Mouse (Mus musculus) E14TG2a.4 (cell line): ENCODE measurements at regions not wholly inside any gene's neighbourhood (a gene's known extent, or its start where the extent isn't known, plus 50 kb on each side); places are given as distances from the start of the nearest gene placed in this dataset.

Source experiments
- H3K27me3 ChIP-seq: 2 replicates; pipeline ENCODE4 v1.6.1; 2014; ENCODE audit warnings: low read length, control low read depth; ENCODE audit not compliant: insufficient read depth
- H3K36me3 ChIP-seq: 2 replicates; pipeline ENCODE4 v1.6.1; 2014; ENCODE audit warnings: low read length, control low read depth; ENCODE audit not compliant: insufficient read depth
- H3K4me1 ChIP-seq: replicated peaks from 2 replicates; pipeline ENCODE4 v1.6.1; 2014; ENCODE audit warnings: low read depth, low read length, control low read depth
- H3K4me3 ChIP-seq: replicated peaks from 2 replicates; pipeline ENCODE4 v1.5.1; 2014; ENCODE audit warnings: mild to moderate bottlenecking, low read length
- H3K9me3 ChIP-seq: 2 replicates; pipeline ENCODE4 v1.6.1; 2014; ENCODE audit warnings: low read length, control low read depth
- CTCF ChIP-seq: conservative IDR thresholded peaks from 2 replicates; pipeline ENCODE4 v1.5.1; 2014; ENCODE audit warnings: low read length
- NANOG ChIP-seq: IDR thresholded peaks from 2 replicates; pipeline ENCODE4 v1.6.1; 2014; ENCODE audit warnings: borderline replicate concordance, low read length, mixed read lengths
- POU5F1 ChIP-seq: IDR thresholded peaks from 2 replicates; pipeline ENCODE4 v1.6.1; 2014; ENCODE audit warnings: low read length, borderline replicate concordance

GRCm38 (mm10) chr13:39899332-39899731, 461.9 kb downstream of the Ofcc1 start:
- no peak for TF ChIP-seq CTCF
- TF ChIP-seq NANOG = no peak
- no peak for TF ChIP-seq POU5F1
- Histone ChIP-seq H3K27me3 (no peaks in the 10 kb centered on the region), H3K9me3 (no peaks in the 10 kb centered on the region), H3K4me1 (no peaks in the 10 kb centered on the region), H3K4me3 (no peak overlapping the region), H3K36me3 (no peaks in the 10 kb centered on the region)

- Histone ChIP-seq H3K9me3 (no peaks in the 10 kb centered on the region), H3K4me1 (no peaks in the 10 kb centered on the region), H3K27me3 (no peaks in the 10 kb centered on the region), H3K36me3 (no peaks in the 10 kb centered on the region), H3K4me3 (no peak overlapping the region)
- TF ChIP-seq NANOG (no peak), POU5F1 (no peak), CTCF (no peak)
Measured at GRCm38 (mm10) chr13:39898412-39898979, 462.8 kb downstream of the Ofcc1 start.

GRCm38 (mm10) chr13:39894159-39894558, 467.1 kb downstream of the Ofcc1 start:
- Histone ChIP-seq H3K4me1 (no peaks in the 10 kb centered on the region), H3K9me3 (no peaks in the 10 kb centered on the region), H3K36me3 (no peaks in the 10 kb centered on the region), H3K27me3 (no peaks in the 10 kb centered on the region), H3K4me3 (no peak overlapping the region)
- no peak for TF ChIP-seq CTCF
- no peak for TF ChIP-seq POU5F1
- no peak for TF ChIP-seq NANOG

- H3K27me3 ChIP-seq = no peaks in the 10 kb centered on the region
Measured at GRCm38 (mm10) chr13:39881066-39881465, 480.2 kb downstream of the Ofcc1 start.

GRCm38 (mm10) chr13:39880136-39880535, 481.1 kb downstream of the Ofcc1 start:
- Histone ChIP-seq H3K4me1 (no peaks in the 10 kb centered on the region), H3K9me3 (no peaks in the 10 kb centered on the region), H3K27me3 (no peaks in the 10 kb centered on the region), H3K36me3 (no peaks in the 10 kb centered on the region), H3K4me3 (no peak overlapping the region)
- no peak for TF ChIP-seq CTCF
- no peak for TF ChIP-seq POU5F1
- no peak for TF ChIP-seq NANOG

More at GRCm38 (mm10) chr13:39881066-39881465, 480.2 kb downstream of the Ofcc1 start:
- H3K4me1 ChIP-seq = no peaks in the 10 kb centered on the region
- no peaks in the 10 kb centered on the region for H3K36me3 ChIP-seq
- no peak for TF ChIP-seq POU5F1
- no peak for TF ChIP-seq CTCF
- no peak for TF ChIP-seq NANOG
- H3K9me3 ChIP-seq = no peaks in the 10 kb centered on the region
- H3K4me3 ChIP-seq = no peak overlapping the region

DNA sequence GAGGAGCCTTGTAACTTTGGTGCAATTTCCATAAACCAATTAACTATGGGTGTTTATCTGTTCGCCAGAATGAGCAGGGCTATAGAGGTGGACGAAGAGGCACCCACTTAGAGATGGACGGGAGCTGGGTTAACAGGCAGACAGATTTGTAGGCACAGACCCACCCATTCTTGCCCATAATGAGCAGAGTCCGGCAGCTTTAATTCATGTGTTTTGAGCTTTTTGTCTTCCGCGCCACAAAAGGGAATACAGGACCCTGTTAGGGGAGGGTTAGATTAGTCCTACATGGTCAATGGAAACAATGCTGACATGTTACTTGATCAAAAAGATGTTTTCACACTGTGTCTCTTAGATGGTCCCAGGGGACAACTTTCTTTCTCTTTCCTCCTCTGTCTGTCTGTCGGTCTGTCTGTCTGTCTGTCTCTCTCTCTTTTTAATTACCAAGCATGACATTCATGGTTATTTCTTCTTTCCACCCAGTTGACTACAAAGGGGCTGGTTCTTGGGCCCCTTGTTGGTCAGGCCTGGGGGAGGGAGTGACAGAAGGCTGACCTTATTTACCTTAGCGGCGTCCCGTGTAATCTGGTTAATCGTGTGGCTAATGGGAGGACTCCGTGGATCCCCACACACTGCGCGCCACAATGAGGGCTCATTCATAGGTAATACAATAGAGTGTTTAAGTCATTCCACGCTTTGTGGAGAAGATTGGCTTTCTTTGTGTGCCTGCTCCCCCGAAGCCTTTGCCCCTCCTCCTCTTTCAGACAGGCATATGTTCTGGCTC, 483.7 kb downstream of the Ofcc1 start:
- TF ChIP-seq POU5F1 (no peak), NANOG (no peak), CTCF (no peak)
- no peaks in the 10 kb centered on the region for H3K36me3 ChIP-seq
- no peaks in the 10 kb centered on the region for H3K4me1 ChIP-seq
- H3K4me3 ChIP-seq = no peak overlapping the region
- H3K9me3 ChIP-seq = no peaks in the 10 kb centered on the region
- no peaks in the 10 kb centered on the region for H3K27me3 ChIP-seq

DNA sequence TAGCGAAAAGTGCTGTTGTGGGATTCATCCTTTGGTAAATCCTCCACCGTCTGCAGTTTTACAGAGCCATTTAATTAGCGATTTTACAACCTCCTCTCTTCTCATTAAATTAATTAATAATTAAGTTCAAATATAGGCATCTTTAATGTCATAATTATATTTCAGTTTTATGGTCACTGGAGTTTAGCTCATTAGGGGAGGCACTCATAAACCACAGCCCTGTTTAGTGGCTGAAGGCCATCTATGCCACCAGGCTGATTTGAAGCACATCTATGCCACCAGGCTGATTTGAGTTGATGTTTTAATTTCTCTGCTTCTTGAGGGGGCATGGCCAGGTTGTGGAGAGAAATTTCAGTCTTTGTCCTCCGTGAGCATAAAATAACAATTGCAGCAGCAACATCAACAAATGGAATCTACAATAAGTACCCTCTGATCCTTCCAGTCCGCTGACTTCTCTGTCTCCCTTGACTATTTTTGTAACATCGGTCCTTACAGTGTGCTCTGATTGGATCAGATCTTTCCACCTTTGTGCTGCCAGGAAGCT, 508.9 kb downstream of the Ofcc1 start:
- no peak for TF ChIP-seq NANOG
- Histone ChIP-seq H3K4me3 (no peak overlapping the region), H3K4me1 (no peaks in the 10 kb centered on the region)

DNA sequence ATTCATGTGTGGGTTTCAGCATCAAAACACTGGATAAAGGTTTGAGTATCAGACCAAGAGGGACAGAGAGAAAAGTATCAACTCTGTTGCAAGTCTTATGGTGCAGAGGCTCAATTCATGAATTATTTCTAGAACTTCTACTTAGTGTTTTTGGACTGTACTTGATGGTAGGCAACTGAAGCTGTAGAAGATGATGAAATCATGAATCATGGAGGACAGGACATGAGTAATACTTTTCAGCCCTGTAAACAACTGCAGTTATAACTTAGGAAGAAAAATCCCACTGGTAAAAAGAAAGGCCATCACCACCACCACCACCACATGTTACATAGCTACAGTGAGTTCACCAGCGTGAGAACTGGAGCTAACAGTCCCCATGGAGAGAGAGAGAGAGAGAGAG, 511.9 kb downstream of the Ofcc1 start:
- TF ChIP-seq POU5F1 (no peak), CTCF (no peak), NANOG (no peak)
- Histone ChIP-seq H3K4me3 (no peak overlapping the region), H3K36me3 (no peaks in the 10 kb centered on the region), H3K9me3 (no peaks in the 10 kb centered on the region), H3K27me3 (no peaks in the 10 kb centered on the region), H3K4me1 (no peaks in the 10 kb centered on the region)

More for the DNA sequence above, 508.9 kb downstream of the Ofcc1 start:
- Histone ChIP-seq H3K27me3 (no peaks in the 10 kb centered on the region), H3K36me3 (no peaks in the 10 kb centered on the region), H3K9me3 (no peaks in the 10 kb centered on the region)
